Mouse (Mus musculus): ENCODE results near the gene Pla2g2f.
A peak's percentile ranks its signal among the peaks of the same experiment; 100 is the strongest.

The Pla2g2f gene

DNA sequence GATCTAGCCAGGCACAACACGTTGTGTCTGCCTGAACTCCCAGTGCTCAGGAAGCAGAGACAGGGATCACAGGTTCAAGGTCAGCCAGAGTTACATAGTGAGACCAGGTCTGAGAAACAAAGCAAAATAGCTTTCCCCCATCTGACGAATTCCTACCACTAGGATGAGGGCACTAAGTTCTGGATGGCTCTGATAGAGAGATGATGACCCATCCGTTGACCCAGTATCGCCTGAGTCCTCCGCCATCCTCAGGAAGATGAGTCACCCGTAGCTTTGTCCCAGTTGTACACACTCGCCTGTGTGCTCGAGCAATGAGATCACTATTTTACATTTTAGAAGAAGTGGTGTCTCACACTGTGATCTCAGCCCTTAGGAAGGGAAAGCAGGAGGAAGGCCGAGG, 4.8 kb upstream of the Pla2g2f start:
- DNase-seq (ENCODE audit: low spot score in 2 of 2), result no peak

GRCm38 (mm10) chr4:138755983-138756382, 1.4 kb downstream of the Pla2g2f start:
- no peak for DNase-seq (ENCODE audit: low spot score in 2 of 2)

DNA sequence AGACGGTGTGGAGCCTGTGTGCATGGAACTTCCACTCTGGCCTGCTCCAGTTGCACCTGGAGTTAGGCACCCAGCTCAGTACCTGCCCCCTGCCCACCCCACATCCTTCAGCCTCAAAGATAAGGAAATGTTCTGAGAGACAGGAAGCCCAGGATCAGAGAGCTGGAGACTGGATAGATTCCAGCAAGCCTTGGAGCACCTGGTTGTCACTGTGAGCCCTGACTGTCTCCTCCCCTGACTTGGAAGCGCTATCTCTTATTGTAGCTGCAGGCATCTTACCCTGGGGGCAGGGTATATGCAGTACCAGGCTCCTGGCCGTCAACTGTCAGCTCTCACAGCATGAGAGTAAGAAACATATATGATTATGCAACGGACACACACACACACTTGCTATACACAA, 2.0 kb downstream of the Pla2g2f start:
- no peak for DNase-seq (ENCODE audit: low spot score in 2 of 2)

DNA sequence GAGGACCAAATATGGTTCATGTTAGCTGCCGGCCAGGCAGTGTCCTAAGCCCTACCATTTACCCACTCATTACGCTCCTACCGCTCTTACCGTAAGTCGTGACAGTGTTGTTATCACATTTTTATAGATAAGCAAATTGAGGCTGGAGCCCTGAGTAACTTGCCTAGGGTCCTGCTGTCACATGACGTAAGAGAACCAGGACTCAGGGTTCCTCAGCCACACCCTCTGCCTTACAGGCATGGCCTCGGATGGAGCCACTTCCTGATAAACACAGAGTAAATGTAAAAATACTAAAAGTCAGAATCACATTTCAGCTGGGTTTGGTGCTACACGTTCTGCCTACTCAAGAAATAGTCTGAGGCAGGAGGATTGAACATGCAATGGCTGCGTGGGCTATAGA, 3.0 kb downstream of the Pla2g2f start:
- no peak for DNase-seq (ENCODE audit: low spot score in 2 of 2)

DNA sequence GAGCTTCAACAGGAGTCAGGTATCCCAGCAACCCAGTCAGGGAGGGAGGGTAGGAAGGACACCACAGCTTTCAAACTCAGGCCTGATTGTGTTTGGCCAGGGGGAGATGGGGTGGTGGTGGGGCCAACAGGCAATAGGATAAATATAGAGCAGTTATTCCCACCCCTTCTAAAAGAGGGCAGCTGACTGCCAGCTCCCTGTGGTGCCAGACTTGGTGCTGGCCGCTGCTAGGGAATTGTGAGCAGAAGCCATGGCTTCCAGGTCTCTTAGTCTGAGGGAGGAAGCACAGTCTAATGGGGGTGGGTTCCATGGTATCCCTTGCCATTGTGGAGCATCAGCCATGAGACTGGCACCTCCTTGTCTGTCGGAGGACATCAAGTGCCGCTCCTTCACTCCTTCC, 3.8 kb downstream of the Pla2g2f start:
- no peak for DNase-seq (ENCODE audit: low spot score in 2 of 2)

DNA sequence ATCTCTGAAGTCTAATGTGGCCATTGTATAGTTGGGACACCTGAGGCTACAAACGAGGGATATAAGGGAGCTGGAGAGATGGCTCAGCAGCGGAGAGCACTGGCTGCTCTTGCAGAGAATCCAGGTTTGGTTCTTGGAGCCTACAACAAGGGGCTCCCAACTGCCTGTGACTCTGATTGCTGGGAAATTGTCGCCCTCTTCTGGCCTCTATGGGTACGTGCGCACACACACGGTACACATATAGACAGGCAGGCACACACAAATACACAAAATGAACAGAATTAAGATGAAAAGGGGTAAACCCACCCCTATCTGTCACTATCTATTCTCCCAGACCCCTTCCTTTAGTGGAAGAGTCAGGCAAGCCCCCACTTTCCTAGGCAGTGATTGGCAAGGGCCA, 4.8 kb downstream of the Pla2g2f start:
- DNase-seq (ENCODE audit: low spot score in 2 of 2), result no peak

DNA sequence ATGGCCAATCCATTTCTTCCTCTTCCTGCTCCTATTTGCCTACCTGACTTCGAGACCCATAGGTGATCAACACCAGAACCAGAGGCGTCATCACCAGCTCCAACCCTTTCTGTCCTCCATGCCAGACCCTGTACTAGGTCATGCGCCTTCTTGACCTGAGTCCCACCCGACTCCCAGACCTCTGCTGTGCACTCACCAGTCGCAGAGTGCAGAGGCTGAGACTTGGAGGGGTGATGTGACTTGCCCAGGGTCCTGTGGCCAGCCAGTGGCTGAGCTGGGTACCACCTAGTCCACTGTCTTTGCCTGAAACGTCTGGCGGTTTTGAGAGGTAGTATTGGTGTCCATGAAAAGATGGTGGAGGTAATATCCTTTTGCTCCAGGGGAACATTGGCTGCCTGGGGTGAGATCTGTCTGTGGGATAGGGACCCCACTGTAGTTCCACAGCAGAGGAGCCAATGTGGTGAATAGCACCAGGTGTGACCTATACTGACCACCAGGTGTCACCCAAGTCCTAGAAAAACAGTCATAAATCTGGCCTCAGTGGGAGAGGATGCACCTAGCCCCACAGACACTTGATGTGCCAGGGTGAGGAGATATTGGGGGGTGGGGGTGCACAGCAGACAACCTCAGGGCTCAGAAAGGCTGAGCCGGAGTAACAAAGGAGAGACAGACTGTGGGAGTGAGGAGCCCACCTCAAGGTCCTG, 8.9 kb downstream of the Pla2g2f start:
- peak in 1 of 2 experiments; percentile 78 for DNase-seq (ENCODE audit: low spot score in 2 of 2)

GRCm38 (mm10) chr4:138747851-138748250, 9.6 kb downstream of the Pla2g2f start:
- peak; percentile 65 for DNase-seq (ENCODE audit: low spot score in 2 of 2)

- no peak for DNase-seq (ENCODE audit: low spot score in 2 of 2)
These were observed 10.6 kb downstream of the Pla2g2f start for GRCm38 (mm10) chr4:138746866-138747265.

DNA sequence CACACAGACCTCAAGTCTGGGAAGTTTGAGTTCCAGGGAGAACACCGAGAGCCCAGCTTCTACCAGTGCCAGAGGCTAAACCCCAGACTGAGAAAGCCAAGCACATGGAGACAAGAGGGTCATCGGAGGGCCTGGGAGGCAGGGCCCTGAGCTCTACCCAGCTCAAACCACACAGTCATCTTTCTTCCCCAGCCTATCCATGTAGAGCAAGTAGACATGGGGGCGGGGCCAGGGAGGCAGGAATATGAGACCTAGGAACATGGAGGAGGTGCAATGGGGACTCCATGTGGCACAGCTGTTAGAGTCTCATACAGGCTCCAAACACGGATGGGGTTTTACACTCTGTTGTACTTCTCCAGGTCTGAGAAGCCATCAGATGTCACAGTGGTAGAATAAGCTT, 11.5 kb downstream of the Pla2g2f start:
- DNase-seq (ENCODE audit: low spot score in 2 of 2), result no peak

DNA sequence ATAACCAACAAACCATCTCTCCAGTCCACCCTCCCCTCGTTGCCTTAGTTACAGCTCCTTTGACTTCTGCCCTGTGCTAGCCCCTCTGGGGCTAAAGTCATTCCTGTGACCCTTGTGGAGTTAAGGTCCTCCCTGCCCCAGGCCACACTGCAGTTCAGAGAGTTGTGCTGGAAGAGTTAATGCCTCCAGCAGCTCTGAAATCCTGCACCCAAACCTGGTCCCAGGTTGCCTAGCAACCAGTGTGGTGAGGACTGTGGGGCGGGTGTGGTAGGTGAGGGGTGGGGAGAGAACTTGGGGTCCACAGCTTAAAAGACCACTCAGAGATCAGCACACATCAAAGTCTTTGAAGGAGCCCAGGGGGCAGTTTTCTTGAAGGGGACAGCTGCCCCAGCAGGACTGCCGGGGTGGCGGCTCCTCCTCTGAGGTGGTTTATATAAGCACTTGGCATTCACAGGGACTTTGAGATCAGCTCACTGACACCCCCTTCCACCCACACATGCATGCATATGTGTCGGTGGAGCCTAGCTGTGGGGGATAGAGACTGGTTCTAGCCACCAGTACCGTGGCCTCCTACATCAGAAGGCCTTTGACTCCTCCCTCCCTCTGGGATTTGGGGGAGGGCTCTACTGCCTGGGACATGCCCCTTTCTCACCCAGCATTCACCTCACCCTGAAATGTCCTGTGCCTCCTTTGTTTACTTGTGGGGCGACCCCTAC, 18.1 kb downstream of the Pla2g2f start:
- peak in 1 of 2 experiments; percentile 49 for DNase-seq (ENCODE audit: low spot score in 2 of 2)

- DNase-seq (ENCODE audit: low spot score in 2 of 2), result no peak
These were observed 20.4 kb downstream of the Pla2g2f start, which contains the start of gene Ubxn10 for GRCm38 (mm10) chr4:138737031-138737430. TSS of gene Ubxn10 (minus strand) at chr4:138737167.

GRCm38 (mm10) chr4:138734863-138735262, 22.6 kb downstream of the Pla2g2f start:
- DNase-seq (ENCODE audit: low spot score in 2 of 2), result no peak

DNA sequence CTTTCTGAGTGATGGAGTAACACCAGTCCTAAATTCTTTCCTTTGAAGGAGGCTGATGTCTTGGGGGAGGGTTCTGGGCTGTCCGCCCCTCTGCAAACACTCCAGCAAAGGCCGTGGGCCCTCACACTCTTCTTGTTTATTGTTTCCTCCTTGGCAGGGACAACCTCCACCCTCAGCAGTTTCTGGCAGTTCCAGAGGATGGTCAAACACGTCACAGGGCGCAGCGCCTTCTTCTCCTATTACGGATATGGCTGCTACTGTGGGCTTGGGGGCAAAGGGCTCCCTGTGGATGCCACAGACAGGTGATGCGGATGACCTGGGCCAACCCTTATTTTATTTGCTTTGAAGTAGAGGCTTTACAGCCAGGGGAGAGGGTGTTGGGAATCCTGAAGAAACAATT, 23.3 kb downstream of the Pla2g2f start:
- no peak for DNase-seq (ENCODE audit: low spot score in 2 of 2)

DNA sequence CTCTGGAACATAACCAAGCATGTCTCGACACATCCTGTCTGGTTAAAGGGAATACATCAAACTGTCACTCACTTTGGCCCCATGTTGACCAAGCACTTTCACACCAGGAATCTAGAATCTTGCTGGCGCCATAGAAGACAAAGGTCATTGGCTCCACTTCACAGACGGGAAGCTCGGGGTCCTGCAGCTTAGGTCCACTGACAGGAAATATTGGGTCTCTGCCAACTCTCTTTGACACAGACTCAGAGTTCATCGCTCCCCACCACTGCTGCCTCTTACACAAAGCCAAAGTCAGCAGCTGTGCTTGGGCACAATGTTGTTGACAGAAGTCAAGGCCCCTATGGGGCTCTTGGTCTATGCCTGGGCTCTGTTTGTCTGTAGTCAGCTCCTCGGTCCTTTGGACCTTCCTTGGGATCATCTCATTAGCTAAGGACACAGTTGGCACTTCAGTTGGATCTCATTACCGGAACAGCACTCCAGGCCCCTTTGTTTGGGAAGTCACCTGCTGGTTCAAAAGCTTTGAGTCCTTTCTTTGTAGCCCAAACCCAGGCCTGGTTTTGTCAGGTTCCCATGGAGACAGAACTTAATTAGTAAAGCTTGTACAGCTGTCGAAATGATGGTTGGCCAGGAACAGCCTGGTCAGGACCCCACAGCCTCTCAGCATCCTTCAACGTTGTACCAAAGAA, 28.3 kb downstream of the Pla2g2f start:
- DNase-seq (ENCODE audit: low spot score in 2 of 2), result no peak

- no peak for DNase-seq (ENCODE audit: low spot score in 2 of 2)
These were observed 31.7 kb downstream of the Pla2g2f start for GRCm38 (mm10) chr4:138725751-138726150.

DNA sequence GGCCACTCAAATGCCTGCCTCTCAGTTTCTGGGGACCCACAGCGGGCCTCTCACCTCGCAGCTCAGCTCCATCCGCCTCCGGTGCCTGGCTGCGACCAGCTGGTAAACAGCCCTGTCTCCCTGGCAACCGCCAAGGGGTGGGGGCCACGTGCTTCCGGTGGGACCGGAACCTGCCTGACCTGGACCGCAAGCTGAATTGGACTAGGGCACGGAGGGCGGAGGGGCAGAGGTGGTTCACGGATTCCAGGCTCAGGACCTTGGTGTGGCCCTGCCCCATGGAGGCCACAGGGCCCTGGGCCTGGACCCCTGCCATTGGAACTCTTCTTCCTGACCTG, 32.3 kb downstream of the Pla2g2f start:
- DNase-seq (ENCODE audit: low spot score in 2 of 2), result no peak

- DNase-seq (ENCODE audit: low spot score in 2 of 2), result peak in 1 of 2 experiments; percentile 88
These were observed 32.9 kb downstream of the Pla2g2f start, which contains the start of gene Pla2g2c for GRCm38 (mm10) chr4:138724354-138725126. TSS of gene Pla2g2c (plus strand) at chr4:138724792.

- DNase-seq (ENCODE audit: low spot score in 2 of 2), result peak; percentile 79 to 90
These were observed 33.7 kb downstream of the Pla2g2f start for GRCm38 (mm10) chr4:138723493-138724281.

GRCm38 (mm10) chr4:138719264-138719596, 38.2 kb downstream of the Pla2g2f start:
- no peak for DNase-seq (ENCODE audit: low spot score in 2 of 2)

DNA sequence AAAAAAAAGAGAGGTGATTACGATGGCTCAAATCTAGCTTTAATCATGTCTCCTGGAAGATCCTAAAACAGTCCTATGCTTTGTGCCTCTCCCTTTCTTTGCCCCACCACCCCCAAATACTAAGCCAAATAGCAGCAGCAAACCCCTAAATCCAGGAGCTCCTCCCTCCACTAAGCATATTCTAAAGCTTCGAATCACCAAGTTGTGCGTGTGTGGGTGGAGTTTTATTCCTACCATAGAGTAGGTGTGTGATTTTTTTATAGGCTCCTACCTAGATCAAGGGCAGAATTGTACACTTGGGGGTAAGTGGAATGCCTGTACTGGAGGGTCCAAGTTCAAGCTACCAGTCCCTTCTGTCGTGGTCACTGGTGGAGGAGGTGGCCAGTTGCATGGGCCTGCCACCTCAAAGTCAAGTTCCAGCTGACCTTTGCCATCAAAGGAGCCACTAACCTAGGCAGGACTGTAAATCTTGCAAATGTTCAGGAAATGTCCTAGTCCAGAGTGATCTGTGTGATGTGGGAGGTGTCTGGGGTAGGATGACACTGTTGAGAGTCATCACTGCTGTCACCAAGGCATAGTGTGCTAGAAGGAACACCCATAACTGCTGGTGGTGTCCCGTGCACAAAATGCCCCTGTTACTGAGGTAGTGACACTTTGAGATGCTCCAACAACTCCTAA, 38.7 kb downstream of the Pla2g2f start:
- DNase-seq (ENCODE audit: low spot score in 2 of 2), result no peak

Data from frontal cortex, postnatal 36 days (tissue).